Mouse (Mus musculus) midbrain, postnatal 0 days (tissue): Measurements from ENCODE around the gene Ktn1. TPM values are rescaled to one million over a fixed set of nuclear protein-coding genes. Genes with fewer than 3 reads are reported as not detected.

Source experiments
- ATAC-seq: fragments of 200-750 bp; cut with Nextera tagmentation; 2 replicates; pipeline ENCODE4 v1.8.0; 2017; ENCODE audit warnings: moderate number of reproducible peaks, mild to moderate bottlenecking, moderate TSS enrichment, moderate library complexity; ENCODE audit not compliant: low FRiP score
- DNase-seq: peaks from one replicate; pipeline ENCODE4 v3.0.0-alpha.2; 2015; ENCODE audit warnings: low spot score
- H3K27ac ChIP-seq: fragments of 300-500 bp; sonication (generic); 2 replicates; pipeline ENCODE4 v1.5.1; 2014; ENCODE audit warnings: low read depth, mild to moderate bottlenecking, low read length, mixed read lengths
- H3K27me3 ChIP-seq: fragments of 300-500 bp; sonication (generic); 2 replicates; pipeline ENCODE4 v1.6.1; 2014; ENCODE audit warnings: low read length, control low read depth, mixed read lengths; ENCODE audit not compliant: insufficient read depth
- H3K36me3 ChIP-seq: fragments of 300-500 bp; sonication (generic); 2 replicates; pipeline ENCODE4 v1.6.1; 2014; ENCODE audit warnings: low read length, control low read depth, mixed read lengths; ENCODE audit not compliant: insufficient read depth
- H3K4me1 ChIP-seq: fragments of 300-500 bp; sonication (generic); 2 replicates; pipeline ENCODE4 v1.6.1; 2014; ENCODE audit warnings: mild to moderate bottlenecking, control low read depth, antibody characterized with exemption, low read length, mixed read lengths; ENCODE audit not compliant: insufficient read depth
- H3K4me2 ChIP-seq: fragments of 300-500 bp; sonication (generic); 2 replicates; pipeline ENCODE4 v1.6.1; 2014; ENCODE audit warnings: low read depth, mild to moderate bottlenecking, low read length, mixed read lengths; ENCODE audit not compliant: poor library complexity, severe bottlenecking
- H3K4me3 ChIP-seq: fragments of 300-500 bp; sonication (generic); 2 replicates; pipeline ENCODE4 v1.5.1; 2014; ENCODE audit warnings: low read depth, mild to moderate bottlenecking, low read length, moderate library complexity
- H3K9ac ChIP-seq: fragments of 300-500 bp; sonication (generic); replicated peaks from 2 replicates; pipeline ENCODE4 v1.6.1; 2014; ENCODE audit warnings: mild to moderate bottlenecking, low read length, moderate library complexity, mixed read lengths; ENCODE audit not compliant: poor library complexity, severe bottlenecking
- H3K9me3 ChIP-seq: fragments of 300-500 bp; sonication (generic); 2 replicates; pipeline ENCODE4 v1.6.1; 2016; ENCODE audit warnings: low read length, control low read depth
- CTCF ChIP-seq: IDR thresholded peaks from 2 replicates; pipeline ENCODE4 v1.5.1; 2016; ENCODE audit warnings: antibody characterized with exemption, mild to moderate bottlenecking
- WGBS: fragments of 180-500 bp; shearing (Covaris S2); extraction: QIAGEN DNeasy Blood & Tissue Kit; methylation state at CpG from one replicate; pipeline ENCODE4 v1.1.7; 2014; 5-methylcytosine and 5-hydroxymethylcytosine counted together
- polyA plus RNA-seq: library from polyadenylated mRNA; unstranded; fragments of >200 nt; fragmentation: Nextera tagmentation; extraction: Ambion mirVana; gene quantifications from 2 replicates; pipeline ENCODE4 v1.2.1, GENCODE M21; 2015
- total RNA-seq: library from RNA; depleted of rRNA; stranded (reverse); fragments of >200 nt; gene quantifications from 2 replicates; pipeline ENCODE4 v1.2.3, GENCODE M21; 2014

Gene Ktn1
- total and polyA plus RNA-seq, 2 experiments from 2014 or later, result 31.1 to 69.0 TPM

- DNase-seq (no peak), ATAC-seq (no peak)
- Histone ChIP-seq H3K36me3 (no peaks in the 10 kb centered on the region), H3K27me3 (no peaks in the 10 kb centered on the region), H3K9me3 (no peaks in the 10 kb centered on the region), H3K4me2 (peak overlapping the region; percentile 79), H3K9ac (0 out of 2 replicates have a peak overlapping the region, but pooled peaks have one; percentile 92), H3K4me3 (peak overlapping the region; percentile 98), H3K4me1 (0 out of 2 replicates have a peak, but pooled peaks cover 3% of the 10 kb centered on the region), H3K27ac (no peak overlapping the region)
- WGBS, result 10% methylated on average over 6 of the region's 6 CpGs
- no peak for TF ChIP-seq CTCF
These were observed 2.1 kb downstream of the Ktn1 start for GRCm38 (mm10) chr14:47650338-47650720.

- WGBS, result 89% methylated on average over 4 of the region's 4 CpGs
- no peaks in the 10 kb centered on the region for H3K36me3 ChIP-seq
- no peak for TF ChIP-seq CTCF
- H3K9ac ChIP-seq, result no peak overlapping the region
- H3K4me3 ChIP-seq, result no peak overlapping the region
- 0 out of 2 replicates have a peak, but pooled peaks cover 3% of the 10 kb centered on the region for H3K4me1 ChIP-seq
- no peaks in the 10 kb centered on the region for H3K27me3 ChIP-seq
- no peaks in the 10 kb centered on the region for H3K9me3 ChIP-seq
- H3K4me2 ChIP-seq, result no peak overlapping the region
- H3K27ac ChIP-seq, result no peak overlapping the region
- no peak for DNase-seq
- no peak for ATAC-seq
These were observed 3.0 kb downstream of the Ktn1 start for GRCm38 (mm10) chr14:47651272-47651671.

GRCm38 (mm10) chr14:47655444-47655843 lies 7.2 kb downstream of the Ktn1 start:
- DNase-seq (no peak), ATAC-seq (no peak)
- H3K27me3 ChIP-seq, result no peaks in the 10 kb centered on the region
- 86% methylated on average over 2 of the region's 2 CpGs for WGBS
- H3K27ac ChIP-seq, result no peak overlapping the region
- no peak for TF ChIP-seq CTCF
- no peaks in the 10 kb centered on the region for H3K36me3 ChIP-seq
- 0 out of 2 replicates have a peak, but pooled peaks cover 1% of the 10 kb centered on the region for H3K4me1 ChIP-seq
- no peak overlapping the region for H3K4me2 ChIP-seq
- no peak overlapping the region for H3K4me3 ChIP-seq
- H3K9me3 ChIP-seq, result no peaks in the 10 kb centered on the region
- no peak overlapping the region for H3K9ac ChIP-seq

- DNase-seq (no peak), ATAC-seq (no peak)
- Histone ChIP-seq H3K4me2 (no peak overlapping the region), H3K9ac (no peak overlapping the region), H3K27me3 (no peaks in the 10 kb centered on the region), H3K4me3 (no peak overlapping the region), H3K4me1 (no peaks in the 10 kb centered on the region), H3K27ac (no peak overlapping the region), H3K36me3 (no peaks in the 10 kb centered on the region), H3K9me3 (no peaks in the 10 kb centered on the region)
- TF ChIP-seq CTCF, result no peak
- WGBS, result 83% methylated on average over 11 of the region's 11 CpGs
These were observed 15.7 kb downstream of the Ktn1 start for GRCm38 (mm10) chr14:47663844-47664469.

GRCm38 (mm10) chr14:47664470-47664864 lies 16.2 kb downstream of the Ktn1 start:
- no peak overlapping the region for H3K9ac ChIP-seq
- no peak overlapping the region for H3K4me2 ChIP-seq
- H3K36me3 ChIP-seq, result no peaks in the 10 kb centered on the region
- no peak for DNase-seq
- no peaks in the 10 kb centered on the region for H3K9me3 ChIP-seq
- H3K4me1 ChIP-seq, result no peaks in the 10 kb centered on the region
- ATAC-seq, result no peak
- H3K27ac ChIP-seq, result no peak overlapping the region
- no peak for TF ChIP-seq CTCF
- no peak overlapping the region for H3K4me3 ChIP-seq
- H3K27me3 ChIP-seq, result no peaks in the 10 kb centered on the region

- ATAC-seq (no peak), DNase-seq (no peak)
- Histone ChIP-seq H3K4me3 (no peak overlapping the region), H3K27ac (no peak overlapping the region), H3K4me2 (no peak overlapping the region), H3K27me3 (no peaks in the 10 kb centered on the region), H3K9ac (no peak overlapping the region), H3K9me3 (no peaks in the 10 kb centered on the region), H3K36me3 (no peaks in the 10 kb centered on the region), H3K4me1 (no peaks in the 10 kb centered on the region)
- no peak for TF ChIP-seq CTCF
- WGBS, result 93% methylated on average over 5 of the region's 5 CpGs
These were observed 17.0 kb downstream of the Ktn1 start for GRCm38 (mm10) chr14:47665061-47665778.
